In the genomic region with DNA sequence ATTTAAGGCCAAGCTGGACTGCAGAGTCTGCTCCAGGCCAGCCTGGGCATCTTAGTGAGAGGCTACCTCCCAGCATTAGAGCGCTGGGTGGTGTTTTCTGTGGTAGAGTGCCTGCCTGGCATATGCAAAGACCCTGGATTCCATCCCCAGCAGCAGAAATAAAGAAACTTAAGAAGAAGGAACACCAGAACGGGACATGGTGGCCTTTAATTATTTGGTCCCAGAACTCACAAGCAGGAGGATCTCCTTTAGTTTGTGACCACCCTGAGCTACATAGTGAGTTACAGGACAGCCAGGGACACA, we compare ENCODE assay signal across 8 mouse cellular contexts. TPM values are rescaled to one million over a fixed set of nuclear protein-coding genes. Genes with fewer than 3 reads are reported as not detected.
DNase-seq lines count a peak whose midpoint lies in the region; ATAC-seq lines count a peak whose summit lies in the region.

No protein-coding gene starts in this region.

- peak overlapping the region; percentile 70 for H3K4me2 ChIP-seq in limb, embryonic 15.5 days
- peak overlapping the region; percentile 90 for H3K4me2 ChIP-seq in stomach, embryonic 16.5 days (ENCODE audit: low read depth, low read length)

- H3K36me3 ChIP-seq in limb, embryonic 15.5 days: peaks cover 18% of the 10 kb centered on the region
- H3K36me3 ChIP-seq in stomach, embryonic 16.5 days (ENCODE audit: control insufficient read depth, insufficient read depth, low read length): peaks cover 5% of the 10 kb centered on the region

- H3K9ac ChIP-seq in limb, embryonic 15.5 days: peak overlapping the region; percentile 26; the same call in 1 of the 2 replicates
- H3K9ac ChIP-seq in stomach, embryonic 16.5 days (ENCODE audit: low read length): peak overlapping the region; percentile 78

- no peak for ATAC-seq in limb, embryonic 15.5 days (ENCODE audit: insufficient number of reproducible peaks, low FRiP score, low TSS enrichment, low read depth)
- no peak for ATAC-seq in stomach, embryonic 16.5 days (ENCODE audit: insufficient read depth, low FRiP score)

- H3K9me3 ChIP-seq in limb, embryonic 15.5 days: no peaks in the 10 kb centered on the region
- no peaks in the 10 kb centered on the region for H3K9me3 ChIP-seq in stomach, embryonic 16.5 days (replicated peaks; ENCODE audit: control insufficient read depth, low read length)

- peak overlapping the region; percentile 98 for H3K27ac ChIP-seq in limb, embryonic 15.5 days
- H3K27ac ChIP-seq in stomach, embryonic 16.5 days (ENCODE audit: low read length): peak overlapping the region; percentile 98

- peak; percentile 31 for DNase-seq in cerebellum, adult 11 months
- no peak for DNase-seq in cerebellum, adult 8-10 months
- peak; percentile 1 for DNase-seq in ovary, adult 18-20 months (ENCODE audit: low spot score)
- no peak for DNase-seq in ovary, postnatal 10 days (ENCODE audit: low spot score)
- DNase-seq in adrenal gland, adult 8-10 months: no peak
- DNase-seq in lung, postnatal 14 days: no peak

- 27% methylated on average over 2 of the region's 2 CpGs for WGBS in limb, embryonic 15.5 days
- WGBS in stomach, embryonic 16.5 days: 27% methylated on average over 2 of the region's 2 CpGs

- H3K4me1 ChIP-seq in limb, embryonic 15.5 days: peaks cover 32% of the 10 kb centered on the region
- H3K4me1 ChIP-seq in stomach, embryonic 16.5 days (ENCODE audit: control insufficient read depth, insufficient read depth, low read length): peaks cover 21% of the 10 kb centered on the region

- H3K27me3 ChIP-seq in limb, embryonic 15.5 days: peaks cover 15% of the 10 kb centered on the region
- H3K27me3 ChIP-seq in stomach, embryonic 16.5 days (ENCODE audit: control insufficient read depth, insufficient read depth, low read length): no peaks in the 10 kb centered on the region; the same call in 1 of the 2 replicates

- peak overlapping the region; percentile 62 for H3K4me3 ChIP-seq in limb, embryonic 15.5 days
- H3K4me3 ChIP-seq in stomach, embryonic 16.5 days (replicated peaks; ENCODE audit: low read length): peak overlapping the region; percentile 70

RNA-seq across cellular contexts. Expression of gene Yju2, which starts 0.4 kb away (rescaled TPM):
- 21.7 and 22.1 TPM in 2 replicates for polyA plus RNA-seq in limb, embryonic 15.5 days (2015; fragmentation: Nextera tagmentation; extraction: Ambion mirVana)
- 21.6 and 24.3 TPM in 2 replicates for polyA plus RNA-seq in stomach, embryonic 16.5 days (2015; fragmentation: Nextera tagmentation; extraction: Ambion mirVana)
- total RNA-seq in adrenal gland, adult 8-10 months (2022): 10 to 100 TPM; 18.6 to 21.4 (median 20.3) TPM

RNA-seq across cellular contexts. Expression of gene Ebi3, which starts 6.1 kb away (rescaled TPM):
- 3.3 and 3.8 TPM in 2 replicates for polyA plus RNA-seq in limb, embryonic 15.5 days (2015; fragmentation: Nextera tagmentation; extraction: Ambion mirVana)
- 4.0 and 4.7 TPM in 2 replicates for polyA plus RNA-seq in stomach, embryonic 16.5 days (2015; fragmentation: Nextera tagmentation; extraction: Ambion mirVana)
- total RNA-seq in adrenal gland, adult 8-10 months (2022): 1 to 10 TPM in 3 of 4 experiments, under 1 TPM in 1; 0.49 to 2.0 (median 1.5) TPM

RNA-seq across cellular contexts. Expression of gene Zfp119b, which starts 9.2 kb away (rescaled TPM):
- 6.9 and 9.1 TPM in 2 replicates for polyA plus RNA-seq in limb, embryonic 15.5 days (2015; fragmentation: Nextera tagmentation; extraction: Ambion mirVana)
- polyA plus RNA-seq in stomach, embryonic 16.5 days (2015; fragmentation: Nextera tagmentation; extraction: Ambion mirVana): 6.0 and 6.2 TPM in 2 replicates
- total RNA-seq in adrenal gland, adult 8-10 months (2022): 1 to 10 TPM; 2.9 to 7.1 (median 4.9) TPM

RNA-seq across cellular contexts. Expression of gene Shd, which starts 11.7 kb away (rescaled TPM):
- 19.9 and 21.4 TPM in 2 replicates for polyA plus RNA-seq in limb, embryonic 15.5 days (2015; fragmentation: Nextera tagmentation; extraction: Ambion mirVana)
- 8.1 and 8.6 TPM in 2 replicates for polyA plus RNA-seq in stomach, embryonic 16.5 days (2015; fragmentation: Nextera tagmentation; extraction: Ambion mirVana)
- total RNA-seq in adrenal gland, adult 8-10 months (2022): 1 to 10 TPM; 1.7 to 4.8 (median 3.0) TPM

RNA-seq across cellular contexts. Expression of gene Fsd1, which starts 27.8 kb away (rescaled TPM):
- 12.6 and 18.3 TPM in 2 replicates for polyA plus RNA-seq in limb, embryonic 15.5 days (2015; fragmentation: Nextera tagmentation; extraction: Ambion mirVana)
- polyA plus RNA-seq in stomach, embryonic 16.5 days (2015; fragmentation: Nextera tagmentation; extraction: Ambion mirVana): 9.9 and 13.9 TPM in 2 replicates
- 1 to 10 TPM in 3 of 4 experiments, under 1 TPM in 1; 0.87 to 3.4 (median 2.9) TPM for total RNA-seq in adrenal gland, adult 8-10 months (2022)

Comparison
In these comparisons a context has a peak if more than half of its experiments do, and no peak if none do; other contexts are left out.
1. DNase-seq: peak in cerebellum, adult 11 months (single experiment) and ovary, adult 18-20 months (single experiment); none in cerebellum, adult 8-10 months (single experiment), ovary, postnatal 10 days (single experiment), adrenal gland, adult 8-10 months (single experiment) and lung, postnatal 14 days (single experiment).